Mouse (Mus musculus) natural killer cell, adult 2 months (primary cell): ENCODE data around the gene Ap4s1.
A peak's percentile ranks its signal among the peaks of the same experiment; 100 is the strongest.
"Not testable (repeated sequence)": the region's sequence is repeated elsewhere in the genome, so short reads cannot be mapped to it uniquely, and the experiment has no call there.

Experiments
- DNase-seq, 2 experiments: peaks; one replicate each; pipeline ENCODE4 v3.0.0; 2022; ENCODE audit warnings: low spot score in 2 of 2

The Ap4s1 gene

GRCm38 (mm10) chr12:51690893-51691844 is at the start of gene Ap4s1:
Gene Ap4s1, plus strand, starts transcription at chr12:51691033.
- DNase-seq = peak; percentile 67 to 68

- no peak for DNase-seq
Observed at GRCm38 (mm10) chr12:51641871-51642270, 49.0 kb upstream of the Ap4s1 start.

GRCm38 (mm10) chr12:51649401-51649800 is 41.4 kb upstream of the Ap4s1 start:
- DNase-seq = not testable (repeated sequence)

GRCm38 (mm10) chr12:51655944-51656465 is 34.8 kb upstream of the Ap4s1 start:
- no peak for DNase-seq

GRCm38 (mm10) chr12:51663011-51663410 is 27.8 kb upstream of the Ap4s1 start:
- DNase-seq = no peak

- DNase-seq = no peak
Observed at GRCm38 (mm10) chr12:51663908-51664307, 26.9 kb upstream of the Ap4s1 start.

- DNase-seq = no peak
Observed at GRCm38 (mm10) chr12:51666708-51667430, 24.0 kb upstream of the Ap4s1 start.

GRCm38 (mm10) chr12:51671231-51671891 is 19.5 kb upstream of the Ap4s1 start:
- DNase-seq = no peak

- DNase-seq = no peak
Observed at GRCm38 (mm10) chr12:51673270-51673669, 17.6 kb upstream of the Ap4s1 start.

GRCm38 (mm10) chr12:51676442-51676841 is 14.4 kb upstream of the Ap4s1 start:
- DNase-seq = no peak

GRCm38 (mm10) chr12:51678844-51679243 is 12.0 kb upstream of the Ap4s1 start:
- no peak for DNase-seq

GRCm38 (mm10) chr12:51688546-51688945 is 2.3 kb upstream of the Ap4s1 start:
- no peak for DNase-seq

- peak; percentile 91 to 94 for DNase-seq
Observed at GRCm38 (mm10) chr12:51691845-51692632, 1.2 kb downstream of the Ap4s1 start, which contains the start of gene Strn3. Gene Strn3, minus strand, starts transcription at chr12:51691897.

GRCm38 (mm10) chr12:51692870-51693269 is 2.0 kb downstream of the Ap4s1 start:
- not testable (repeated sequence) for DNase-seq

- DNase-seq = no peak
Observed at GRCm38 (mm10) chr12:51693419-51693818, 2.6 kb downstream of the Ap4s1 start.

GRCm38 (mm10) chr12:51694096-51694495 is 3.3 kb downstream of the Ap4s1 start:
- no peak for DNase-seq

GRCm38 (mm10) chr12:51694966-51695365 is 4.1 kb downstream of the Ap4s1 start:
- DNase-seq = no peak

GRCm38 (mm10) chr12:51696157-51696556 is 5.3 kb downstream of the Ap4s1 start:
- DNase-seq = no peak

GRCm38 (mm10) chr12:51699623-51700393 is 9.0 kb downstream of the Ap4s1 start:
- no peak for DNase-seq

- no peak for DNase-seq
Observed at GRCm38 (mm10) chr12:51701723-51702122, 10.9 kb downstream of the Ap4s1 start.
